Mouse (Mus musculus) thymus, postnatal 36 days (tissue): ENCODE measurements around the gene Gm20388.

Experiments
- DNase-seq, 2 experiments: peaks; one replicate each; pipeline ENCODE4 v3.0.0; 2022; ENCODE audit warnings: mixed read lengths in 2 of 2

Gm20388 gene

DNA sequence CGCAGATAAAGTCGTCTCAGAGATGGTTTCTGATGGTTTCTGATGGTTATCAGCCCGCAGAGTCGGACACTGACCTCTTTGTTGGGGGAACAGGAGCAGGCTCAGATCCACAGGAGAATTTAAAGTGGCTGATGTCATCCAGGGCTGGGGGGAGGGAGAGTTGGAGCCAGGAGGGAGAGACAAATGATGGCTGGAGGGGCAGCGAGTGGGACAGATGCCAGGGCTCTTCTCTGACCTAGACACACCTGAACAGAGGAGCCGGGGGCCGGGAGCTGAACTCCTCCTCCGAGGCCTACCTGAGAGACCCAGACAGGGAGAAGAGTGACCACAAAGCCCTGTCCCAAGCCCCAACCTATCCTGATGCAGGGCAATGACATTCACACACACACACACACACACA is 2418.4 kb downstream of the Gm20388 start:
- DNase-seq: no peak

DNA sequence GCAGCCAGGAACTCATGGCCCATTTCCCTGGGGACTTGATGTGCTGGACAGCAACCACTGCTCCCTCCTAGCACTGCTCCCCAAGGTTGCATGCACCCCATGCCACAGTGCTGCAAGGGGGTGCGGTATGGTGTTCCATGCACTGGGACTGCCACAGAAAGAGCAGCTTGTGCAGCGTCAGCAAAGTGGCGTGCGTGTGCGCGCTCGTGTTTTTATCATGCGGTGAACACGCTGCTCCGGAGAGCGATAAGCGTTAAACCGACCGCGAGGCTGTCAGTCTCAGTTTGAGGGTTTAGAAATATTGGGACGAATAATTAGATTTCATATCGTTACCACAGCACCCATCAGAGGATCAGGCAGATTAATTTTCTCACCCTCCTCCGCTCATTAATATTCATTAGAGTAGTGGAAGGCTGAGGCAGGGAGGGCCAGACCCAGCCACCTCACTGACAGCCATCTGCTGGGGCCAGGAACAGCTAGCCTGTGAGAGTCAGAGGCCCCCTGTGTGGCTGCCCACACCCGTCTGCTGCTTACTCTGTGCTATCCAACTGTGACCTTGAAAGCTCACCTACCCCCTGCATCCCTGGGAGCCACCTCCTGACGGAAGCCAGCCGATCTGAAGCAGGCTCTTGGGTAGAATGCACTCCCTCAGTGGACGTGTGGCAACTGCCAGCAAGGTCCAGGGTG is 2419.1 kb downstream of the Gm20388 start:
- DNase-seq: no peak

DNA sequence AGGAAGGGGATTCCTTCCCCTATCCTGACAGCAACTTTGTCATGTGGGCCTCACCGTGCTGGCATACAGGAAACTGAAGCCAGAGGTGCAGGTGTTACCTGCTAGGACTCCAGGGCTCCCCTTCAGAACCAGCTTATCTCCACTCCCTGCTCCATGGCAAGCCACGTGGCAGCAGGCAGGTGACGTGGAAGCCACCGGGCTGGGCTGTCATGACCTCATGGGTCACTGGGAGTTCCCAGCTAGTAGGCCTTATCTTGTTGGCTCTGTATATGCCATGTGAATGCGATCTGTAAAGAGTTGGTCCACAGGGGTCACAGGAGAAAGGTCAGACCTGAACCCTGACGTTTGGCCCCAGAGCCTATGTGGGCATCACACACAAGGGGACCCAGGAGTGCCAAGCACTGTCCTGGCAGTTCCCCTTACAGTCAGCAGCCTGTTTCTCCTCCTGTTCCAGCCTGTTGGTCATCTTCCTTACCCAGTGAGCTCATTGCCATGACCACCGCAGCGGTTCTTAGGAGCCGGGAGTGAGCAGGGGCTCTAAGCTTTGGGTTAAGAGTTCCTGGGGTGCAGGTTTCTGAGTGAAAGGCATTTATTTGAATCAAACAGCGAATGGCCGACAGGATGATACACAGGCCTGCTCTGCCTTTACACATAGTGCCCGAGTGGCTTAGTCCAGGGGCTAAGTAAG is 2419.9 kb downstream of the Gm20388 start:
- no peak for DNase-seq

DNA sequence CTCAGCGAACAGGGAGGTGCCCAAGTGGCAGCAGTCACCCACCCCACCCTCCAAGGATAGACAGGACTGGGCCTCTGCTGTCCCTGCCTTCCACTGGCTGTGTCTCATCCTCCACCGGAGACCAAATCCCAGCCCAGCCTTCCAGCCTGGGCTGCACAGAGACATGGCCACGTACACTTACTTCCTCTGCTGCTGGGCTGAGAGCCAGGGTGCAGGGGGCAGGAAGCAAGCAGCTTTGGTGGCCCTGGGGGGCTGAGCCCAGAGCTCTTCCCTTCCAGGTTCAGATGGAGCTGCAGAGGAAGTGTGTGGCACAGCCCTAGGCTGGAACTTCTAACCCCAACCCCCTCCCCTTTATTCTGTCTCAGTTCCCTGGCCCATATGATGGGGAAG is 2420.5 kb downstream of the Gm20388 start:
- DNase-seq: peak; percentile 29 to 43

DNA sequence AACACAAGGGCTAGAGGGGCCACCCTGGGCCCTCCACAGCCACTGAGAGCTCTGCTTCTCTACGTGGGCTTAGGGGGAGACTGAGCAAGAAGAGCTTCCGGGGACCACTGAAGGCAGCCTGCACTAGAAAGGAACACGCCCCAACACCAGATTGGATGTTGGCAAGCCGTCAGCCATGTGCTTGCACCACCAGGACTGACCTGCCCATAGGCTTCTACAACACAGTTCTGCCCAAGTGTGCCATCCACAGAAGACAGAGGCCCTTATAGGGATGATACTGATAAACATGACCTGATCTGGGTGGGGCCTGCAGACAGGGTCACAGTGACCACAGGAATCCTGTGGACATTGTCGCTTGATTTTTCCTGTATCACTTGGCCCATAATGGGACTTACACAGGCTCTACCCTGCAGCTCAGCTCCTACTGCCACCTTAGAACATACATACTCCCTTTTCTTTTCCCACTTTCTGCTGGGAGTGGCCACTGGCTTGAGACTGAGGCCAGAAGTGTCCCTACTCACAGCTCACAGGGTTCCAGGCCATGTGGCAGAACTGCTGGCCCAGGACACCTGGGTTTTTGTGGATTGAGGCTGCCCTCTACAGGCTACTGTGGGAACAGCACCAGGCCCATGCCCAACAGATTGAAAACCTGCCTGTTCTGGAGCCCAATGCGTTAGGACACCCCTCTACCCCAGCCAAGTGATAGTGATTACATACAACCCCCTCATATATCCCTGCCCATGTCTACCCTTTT is 2422.3 kb downstream of the Gm20388 start:
- peak; percentile 79 to 84 for DNase-seq

DNA sequence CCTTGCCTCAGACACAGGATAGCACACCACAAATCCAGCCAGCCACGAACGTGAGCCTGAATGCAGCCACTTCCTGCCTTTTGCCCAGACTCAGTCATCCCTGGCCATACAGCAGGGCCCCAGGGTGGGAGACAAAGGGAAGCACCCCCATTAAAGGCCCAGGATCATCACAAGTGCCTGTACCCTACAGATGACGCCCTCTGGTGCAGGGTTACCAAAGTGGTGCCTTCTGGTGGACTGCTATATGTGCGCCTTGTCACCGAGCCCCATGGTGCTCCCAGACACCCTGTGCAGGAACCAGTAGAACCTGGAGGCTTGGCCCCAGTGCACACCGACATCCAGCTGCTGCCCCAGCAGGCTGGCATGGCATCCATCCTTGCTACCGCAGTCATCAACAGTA is 2422.9 kb downstream of the Gm20388 start:
- no peak for DNase-seq

DNA sequence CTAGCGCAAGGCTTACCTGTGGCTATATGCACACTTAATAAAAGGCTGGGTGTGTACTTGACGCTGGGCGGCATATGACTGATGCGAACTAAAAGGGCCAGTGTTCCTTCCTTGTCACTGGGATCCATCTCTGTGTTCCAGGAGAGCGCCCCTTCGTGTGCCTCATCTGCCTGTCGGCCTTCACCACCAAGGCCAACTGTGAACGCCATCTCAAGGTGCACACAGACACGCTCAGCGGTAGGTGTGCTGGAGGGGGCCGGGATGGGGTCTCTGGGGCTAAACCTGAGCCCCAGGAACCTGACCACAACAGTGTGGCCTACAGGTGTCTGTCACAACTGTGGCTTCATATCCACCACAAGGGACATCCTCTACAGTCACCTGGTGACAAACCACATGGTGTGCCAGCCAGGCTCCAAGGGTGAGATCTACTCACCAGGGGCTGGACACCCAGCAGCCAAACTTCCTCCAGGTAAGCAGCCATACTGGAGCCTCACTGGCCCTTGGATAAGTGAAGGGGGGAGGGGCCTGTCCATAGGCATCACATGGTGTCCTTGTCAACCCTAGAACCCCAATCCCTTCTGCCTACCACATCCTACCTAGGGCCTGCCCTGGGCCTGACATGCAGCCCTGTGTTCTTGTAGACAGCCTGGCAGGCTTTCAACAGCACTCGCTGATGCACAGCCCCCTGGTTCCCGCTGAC is 2424.3 kb downstream of the Gm20388 start:
- DNase-seq: no peak

DNA sequence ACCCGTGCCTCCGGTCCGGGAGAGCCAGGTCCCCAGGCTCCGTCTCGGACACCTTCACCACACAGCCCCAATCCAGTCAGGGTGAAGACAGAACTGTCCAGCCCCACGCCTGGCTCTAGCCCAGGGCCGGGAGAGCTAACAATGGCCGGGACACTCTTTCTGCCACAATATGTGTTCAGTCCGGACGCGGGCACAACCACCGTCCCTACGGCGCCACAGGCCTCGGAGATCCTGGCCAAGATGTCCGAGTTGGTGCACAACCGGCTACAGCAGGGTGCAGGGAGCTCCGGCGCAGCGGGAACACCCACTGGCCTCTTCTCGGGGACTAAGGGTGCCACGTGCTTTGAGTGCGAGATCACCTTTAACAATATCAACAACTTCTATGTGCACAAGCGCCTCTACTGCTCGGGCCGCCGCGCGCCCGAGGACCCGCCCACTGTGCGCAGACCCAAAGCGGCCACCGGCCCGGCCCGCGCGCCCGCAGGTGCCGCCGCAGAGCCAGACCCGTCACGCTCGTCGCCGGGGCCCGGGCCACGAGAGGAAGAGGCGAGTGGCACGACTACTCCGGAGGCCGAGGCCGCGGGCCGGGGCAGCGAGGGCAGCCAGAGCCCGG is 2425.1 kb downstream of the Gm20388 start:
- DNase-seq: no peak

DNA sequence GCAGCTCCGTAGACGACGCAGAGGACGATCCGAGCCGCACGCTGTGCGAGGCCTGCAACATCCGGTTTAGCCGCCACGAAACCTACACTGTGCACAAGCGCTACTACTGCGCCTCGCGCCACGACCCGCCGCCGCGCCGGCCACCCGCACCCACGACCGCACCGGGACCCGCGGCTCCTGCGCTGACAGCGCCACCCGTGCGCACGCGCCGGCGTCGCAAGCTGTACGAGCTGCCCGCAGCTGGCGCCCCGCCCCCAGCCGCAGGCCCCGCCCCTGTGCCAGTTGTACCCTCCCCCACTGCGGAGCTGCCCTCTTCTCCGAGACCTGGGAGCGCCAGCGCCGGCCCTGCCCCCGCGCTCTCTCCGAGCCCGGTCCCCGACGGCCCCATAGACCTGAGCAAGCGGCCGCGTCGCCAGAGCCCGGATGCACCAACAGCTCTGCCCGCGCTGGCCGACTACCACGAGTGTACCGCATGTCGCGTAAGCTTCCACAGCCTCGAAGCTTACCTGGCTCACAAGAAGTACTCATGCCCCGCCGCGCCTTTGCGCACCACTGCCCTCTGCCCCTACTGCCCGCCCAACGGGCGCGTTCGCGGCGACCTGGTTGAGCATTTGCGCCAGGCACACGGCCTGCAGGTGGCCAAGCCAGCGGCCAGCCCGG is 2425.7 kb downstream of the Gm20388 start:
- no peak for DNase-seq

DNA sequence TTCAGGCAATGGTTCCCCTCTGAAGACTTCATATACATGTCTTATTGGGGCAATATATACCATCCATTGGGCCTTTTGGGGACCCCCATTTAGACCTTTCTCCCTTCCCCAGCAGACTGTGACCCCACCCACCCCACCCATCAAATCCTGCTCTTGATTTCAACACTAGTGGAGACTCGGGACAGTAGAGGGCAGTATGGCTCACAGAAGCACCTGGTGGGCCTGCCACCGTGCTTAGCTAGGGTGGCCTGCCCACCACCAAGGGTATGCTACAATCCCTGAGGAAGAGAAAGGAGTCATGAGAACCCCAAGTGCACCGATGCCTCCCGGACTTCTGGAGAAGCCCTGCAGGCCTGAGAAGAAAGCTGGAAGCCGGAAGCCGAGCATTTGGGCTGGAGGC is 2428.2 kb downstream of the Gm20388 start:
- no peak for DNase-seq

DNA sequence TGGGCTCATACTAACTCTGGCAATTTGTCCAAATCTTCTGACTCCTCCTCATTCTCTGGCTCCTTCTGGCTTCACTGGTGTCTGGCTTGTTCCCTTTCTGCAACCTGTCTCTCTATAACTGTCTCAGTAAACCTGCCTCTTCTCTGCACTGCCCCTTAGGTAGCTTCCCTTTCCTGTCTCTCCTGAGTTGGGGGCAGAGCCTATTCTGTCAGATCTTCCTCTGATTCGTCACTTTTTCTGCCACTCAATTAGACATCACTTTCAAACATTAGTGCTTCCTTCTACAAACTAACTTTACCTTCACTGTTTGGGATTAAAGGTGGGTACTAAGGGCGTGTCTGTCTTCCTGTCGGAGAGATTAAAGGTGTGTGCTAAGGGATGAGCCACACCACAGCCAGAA is 2430.1 kb downstream of the Gm20388 start:
- DNase-seq: no peak

DNA sequence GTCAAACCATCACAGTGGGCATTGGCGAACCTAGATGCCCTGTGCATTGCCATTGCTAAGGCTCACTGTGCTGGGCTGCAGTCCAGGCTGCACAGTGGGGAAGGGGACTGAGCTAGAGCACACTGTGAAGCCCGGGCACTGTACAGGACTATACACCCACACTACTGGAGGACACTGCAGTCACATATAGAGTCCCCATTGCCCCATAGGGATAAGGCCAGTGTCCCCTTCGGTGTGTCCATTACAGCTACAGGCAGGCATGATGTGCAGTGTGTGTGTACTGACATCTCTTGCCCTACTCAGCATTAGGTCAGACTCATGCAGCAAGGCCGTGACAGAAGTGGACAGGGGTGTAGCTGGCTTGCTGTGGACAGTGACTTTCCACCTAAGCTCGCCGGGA is 2431.1 kb downstream of the Gm20388 start:
- DNase-seq: no peak

DNA sequence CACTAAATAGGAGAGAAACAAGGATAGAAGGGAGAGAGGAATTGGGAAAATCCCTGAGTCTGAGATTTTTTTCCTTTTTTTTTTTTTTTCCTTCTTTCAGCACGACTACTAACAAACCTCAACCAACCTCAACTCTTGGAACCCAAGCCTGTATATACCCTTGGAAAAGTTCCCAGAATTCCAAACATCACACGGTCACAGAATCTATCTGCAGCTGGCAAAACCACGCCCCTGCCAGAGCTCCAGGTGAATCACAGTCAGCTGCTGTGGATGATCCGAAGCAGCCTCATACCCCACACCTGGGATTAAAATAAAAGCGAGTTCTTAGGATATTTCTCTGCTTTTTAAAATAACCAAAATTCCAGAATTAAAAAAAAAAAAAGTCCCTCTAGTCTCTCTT is 2431.7 kb downstream of the Gm20388 start:
- no peak for DNase-seq

DNA sequence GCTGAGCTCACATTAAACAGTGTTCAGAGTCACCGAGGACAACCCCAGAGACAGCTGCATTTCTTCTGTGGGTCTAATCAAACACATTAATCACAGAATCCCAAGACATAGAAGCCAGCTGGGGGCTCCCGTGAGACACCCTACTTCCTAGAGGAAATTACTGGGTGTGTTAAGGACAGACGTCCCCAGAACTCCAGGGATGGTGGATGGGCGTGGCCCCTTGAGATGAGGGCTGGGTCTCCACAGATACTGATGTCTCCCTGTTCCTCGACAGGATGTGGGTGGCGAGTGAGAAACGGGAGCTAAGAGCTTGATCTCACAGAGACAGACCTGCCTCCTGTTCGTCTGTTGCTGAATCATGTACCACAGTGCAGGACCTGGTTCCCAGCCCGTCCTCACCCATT is 2432.2 kb downstream of the Gm20388 start:
- DNase-seq: peak; percentile 34 to 49

DNA sequence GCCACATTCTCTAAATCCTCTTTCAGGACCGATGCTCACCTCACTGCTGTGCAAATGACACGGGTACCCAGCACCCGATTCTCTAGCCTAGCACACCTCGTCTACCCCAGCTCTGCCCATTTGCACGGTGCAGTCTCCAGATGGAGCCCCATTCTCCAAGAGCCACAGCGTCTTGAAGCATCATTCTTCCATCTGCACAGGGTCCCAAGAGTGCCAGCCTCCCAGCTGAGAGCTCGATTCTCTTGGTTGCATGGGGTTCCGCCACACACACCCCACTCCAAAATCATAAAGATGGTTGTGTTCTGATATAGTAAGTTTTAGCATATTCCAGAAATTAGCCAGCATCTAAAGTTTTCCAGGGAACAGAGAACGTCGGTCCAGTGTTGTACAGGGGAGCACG is 2432.7 kb downstream of the Gm20388 start:
- no peak for DNase-seq

DNA sequence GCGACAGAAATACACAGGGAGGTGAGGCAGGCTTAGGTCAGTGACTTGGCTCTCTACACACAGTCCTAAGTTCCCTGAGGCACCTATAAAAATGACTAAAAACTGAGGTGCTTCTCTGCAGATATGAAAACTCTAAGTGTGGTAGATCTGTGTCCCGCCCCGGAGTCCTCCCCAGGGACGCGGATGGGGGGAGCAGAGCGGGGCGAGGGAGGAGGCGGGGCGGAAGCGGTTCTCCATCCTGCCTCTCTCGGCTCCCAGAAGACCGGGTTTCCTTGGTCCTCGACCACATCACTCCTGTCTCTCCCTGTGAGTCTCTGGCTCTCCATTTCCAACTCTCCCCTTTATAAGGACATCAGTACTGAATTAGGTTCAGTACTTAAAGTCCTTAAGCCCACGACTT is 2433.1 kb downstream of the Gm20388 start:
- peak; percentile 57 to 68 for DNase-seq

DNA sequence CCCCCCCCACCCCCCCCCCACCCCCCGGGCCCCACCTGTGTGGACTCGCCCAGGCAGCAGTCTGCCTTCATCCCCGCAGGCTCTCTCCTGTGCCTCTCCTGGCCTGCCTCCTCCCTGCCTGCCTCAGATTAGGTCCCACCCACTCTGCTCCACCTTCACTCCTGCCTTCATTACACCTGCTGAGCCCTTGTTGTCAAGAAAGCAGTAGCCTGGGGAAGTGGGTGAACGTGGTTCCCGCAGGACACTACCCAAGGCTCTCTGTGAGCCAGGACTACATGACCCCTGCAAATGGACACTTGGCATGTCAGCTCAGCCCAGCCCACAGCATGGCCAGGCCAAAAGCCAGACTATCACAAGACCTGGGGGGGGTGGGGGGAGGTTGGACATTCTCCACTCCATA is 2433.6 kb downstream of the Gm20388 start:
- no peak for DNase-seq

DNA sequence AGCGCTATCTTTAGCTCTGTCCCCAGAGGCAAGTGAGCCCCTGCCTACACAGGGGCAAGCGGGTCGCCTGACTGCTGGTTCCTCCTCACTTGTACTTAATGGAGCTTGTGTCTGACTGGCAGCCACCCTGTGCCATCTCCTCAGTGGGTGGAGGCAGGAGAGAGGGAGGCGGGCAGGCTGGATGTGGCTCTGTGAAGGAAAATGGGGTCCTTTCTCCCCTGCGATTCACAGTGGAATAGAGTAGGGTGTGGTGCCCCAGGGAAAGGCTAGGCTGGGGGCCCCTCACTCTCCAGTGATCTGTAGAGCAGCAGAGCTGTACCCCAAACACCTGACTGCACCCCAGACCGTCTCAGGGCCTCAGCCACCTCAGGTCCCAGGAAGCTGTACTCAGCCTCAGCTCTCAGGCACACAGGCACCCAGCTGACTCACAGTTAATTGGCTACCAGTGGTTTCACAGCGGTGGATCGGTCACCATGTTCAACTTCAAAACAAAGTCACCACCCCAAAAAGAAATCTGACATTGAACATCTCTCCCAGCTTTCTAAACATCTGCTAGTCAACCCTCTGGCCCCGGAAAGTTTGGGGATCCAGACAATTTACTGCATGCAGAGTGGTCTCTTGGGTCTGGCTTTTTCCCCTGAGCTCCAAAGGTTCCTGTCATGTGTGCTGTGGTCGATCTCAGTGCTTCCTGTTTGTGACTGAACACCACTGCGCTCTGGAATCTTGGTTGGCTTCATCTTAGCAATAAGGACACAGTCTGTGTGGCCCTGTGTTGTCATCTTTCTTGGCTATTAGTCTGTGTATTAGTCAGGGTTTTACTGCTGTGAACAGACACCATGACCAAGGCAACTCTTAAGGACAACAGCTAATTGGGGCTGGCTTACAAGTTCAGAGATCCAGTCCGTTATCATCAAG is 2434.8 kb downstream of the Gm20388 start:
- DNase-seq: no peak

DNA sequence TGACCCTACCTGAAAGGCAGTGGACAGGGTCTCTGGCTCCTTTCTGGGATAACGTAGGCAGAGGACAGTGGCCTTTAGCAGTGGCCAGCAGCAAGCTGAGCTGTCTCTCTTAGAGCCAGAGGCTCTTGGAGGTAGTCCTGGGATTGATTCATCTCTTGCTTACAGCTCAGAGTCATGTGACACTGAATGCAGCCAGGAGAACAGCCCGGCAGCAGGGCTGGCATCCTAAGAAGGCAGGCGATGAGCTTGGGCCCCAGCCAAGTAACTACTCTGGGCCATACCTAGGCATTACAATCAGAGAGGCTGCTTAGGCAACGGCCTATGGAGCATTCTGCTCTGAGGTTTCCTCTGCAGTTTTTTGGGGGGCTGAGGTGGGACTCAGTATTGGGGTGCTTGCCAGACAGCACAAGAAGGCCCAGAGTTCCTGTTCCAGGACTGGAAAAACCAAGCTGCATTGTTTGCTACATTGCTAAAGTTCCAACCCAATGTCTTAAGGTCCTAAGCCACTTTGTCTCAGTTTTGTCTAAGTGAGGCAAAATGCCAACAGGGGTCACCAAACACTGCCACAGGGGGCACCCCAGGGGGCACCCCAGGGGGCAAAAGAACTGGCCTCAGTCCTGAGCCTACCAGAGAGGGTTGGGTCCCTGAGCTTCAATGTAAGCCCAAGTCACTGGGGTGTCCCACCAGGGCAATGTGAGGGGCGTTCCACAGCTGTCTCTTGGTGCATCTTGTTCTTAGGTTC is 2437.3 kb downstream of the Gm20388 start:
- no peak for DNase-seq
